In the genomic region with DNA sequence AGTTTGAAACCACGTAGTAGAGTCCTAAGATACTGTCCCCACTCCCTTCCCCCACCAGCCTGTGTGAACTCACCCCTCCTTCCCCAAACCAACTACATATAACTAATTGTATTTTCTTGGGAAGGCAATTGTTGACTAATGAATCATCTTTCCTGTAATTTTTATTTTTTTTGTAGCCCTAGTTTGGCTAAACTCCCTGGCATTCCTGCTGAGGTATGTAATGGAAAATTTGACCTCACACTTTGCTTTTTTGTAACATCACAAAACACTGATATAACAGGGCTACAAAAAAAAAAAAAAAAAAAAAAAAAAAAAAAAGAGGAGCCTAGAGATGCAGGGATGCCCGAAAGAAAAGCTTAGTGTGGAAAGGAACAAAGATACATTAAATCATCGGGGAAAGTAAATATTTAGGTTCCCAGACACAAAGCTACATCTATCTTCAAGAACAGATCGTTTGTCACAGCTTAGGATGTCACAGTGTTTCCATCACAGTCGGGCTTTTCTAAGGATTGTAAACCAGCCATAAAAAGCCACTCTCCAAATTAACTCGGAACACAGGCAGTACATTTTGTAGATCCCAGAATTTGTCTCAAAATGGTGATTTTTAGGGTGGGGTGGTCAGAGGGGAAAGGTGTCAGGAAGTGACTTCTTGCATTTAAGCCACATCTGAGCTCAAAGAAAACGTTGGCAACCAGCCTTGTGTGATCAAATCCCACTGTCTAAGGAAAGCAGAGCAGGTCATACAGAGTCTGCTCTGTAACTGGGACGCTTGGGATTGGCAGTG, we compare ENCODE assay signal across 8 mouse cellular contexts.
DNase-seq lines count a peak whose midpoint lies in the region; ATAC-seq and TF ChIP-seq lines count a peak whose summit lies in the region.
"Had no signal": no experiment of that assay in that cellular context is flagged by ENCODE, and none has a peak within 500 bp of the region (broad histone marks: within the 10 kb centered on the region; RNA-seq: fewer than 3 reads in every experiment).

No protein-coding gene starts in this region.

- no peaks in the 10 kb centered on the region for H3K9me3 ChIP-seq in limb, embryonic 15.5 days
- H3K9me3 ChIP-seq: hindbrain, embryonic 12.5 days had no signal

- TF ChIP-seq CTCF in C2C12 (IDR thresholded peaks at IDR 0.05; ENCODE audit: control insufficient read depth, insufficient read depth, insufficient read length) = no peak

- H3K36me3 ChIP-seq in C2C12 (ENCODE audit: control insufficient read depth, insufficient read depth) = no peaks in the 10 kb centered on the region
- H3K36me3 ChIP-seq in limb, embryonic 15.5 days = no peaks in the 10 kb centered on the region
- H3K36me3 ChIP-seq: hindbrain, embryonic 12.5 days had no signal

- no peak for ATAC-seq in limb, embryonic 15.5 days (ENCODE audit: insufficient number of reproducible peaks, low FRiP score, low TSS enrichment, low read depth)
- no peak for ATAC-seq in frontal cortex, adult (ENCODE audit: low TSS enrichment)

- H3ac ChIP-seq in C2C12 (ENCODE audit: control insufficient read depth, insufficient read length, low read depth) = peak overlapping the region; percentile 14

- H3K27me3 ChIP-seq in C2C12 (ENCODE audit: control insufficient read depth, insufficient read depth, insufficient read length) = no peaks in the 10 kb centered on the region
- no peaks in the 10 kb centered on the region for H3K27me3 ChIP-seq in limb, embryonic 15.5 days
- H3K27me3 ChIP-seq: hindbrain, embryonic 12.5 days had no signal

- peak overlapping the region; percentile 59 for H3K27ac ChIP-seq in limb, embryonic 15.5 days
- H3K27ac ChIP-seq: hindbrain, embryonic 12.5 days had no signal

- intact Hi-C loops in heart, postnatal 36 days (cut with DNase I) = loop anchor here (5.0 kb wide), 2 partner anchors 126 to 156 kb away; no protein-coding TSS in a partner anchor

- peak; percentile 65 for DNase-seq in adipocyte (ENCODE audit: low spot score)
- DNase-seq in heart, postnatal 36 days = peak; percentile 32 to 60
- no peak for DNase-seq in ovary, postnatal 36 days (ENCODE audit: low spot score)
- DNase-seq in cerebellum, postnatal 14 days = no peak

- H3K4me1 ChIP-seq in limb, embryonic 15.5 days = peaks cover 35% of the 10 kb centered on the region
- H3K4me1 ChIP-seq: hindbrain, embryonic 12.5 days had no signal

- H3K79me2 ChIP-seq in C2C12 (ENCODE audit: control insufficient read depth, insufficient read depth) = no peaks in the 10 kb centered on the region

- WGBS in limb, embryonic 15.5 days = 23% methylated on average over 8 of the region's 8 CpGs

- no peak overlapping the region for H3K9ac ChIP-seq in limb, embryonic 15.5 days
- H3K9ac ChIP-seq: hindbrain, embryonic 12.5 days had no signal

- no peaks in the 10 kb centered on the region for H3K79me3 ChIP-seq in C2C12 (ENCODE audit: low read depth)

- H3K4me3 ChIP-seq in C2C12 (ENCODE audit: insufficient read depth, poor library complexity, severe bottlenecking) = no peak overlapping the region
- H3K4me3 ChIP-seq in limb, embryonic 15.5 days = no peak overlapping the region
- H3K4me3 ChIP-seq: hindbrain, embryonic 12.5 days had no signal

- no peak overlapping the region for H3K4me2 ChIP-seq in limb, embryonic 15.5 days
- H3K4me2 ChIP-seq: hindbrain, embryonic 12.5 days had no signal

TF ChIP-seq in C2C12, 6 proteins besides CTCF, POLR2A, EP300 and RAD21:
- TF ChIP-seq FOSL1 (IDR thresholded peaks at IDR 0.05; ENCODE audit: insufficient read depth, low read length, poor library complexity, severe bottlenecking) (peak; percentile 52), USF1 (IDR thresholded peaks at IDR 0.05; ENCODE audit: low read depth) (no peak)

Comparison
In these comparisons a context has a peak if more than half of its experiments do, and no peak if none do; other contexts are left out.
1. DNase-seq: peak in adipocyte (single experiment) and heart, postnatal 36 days (2 of 2); none in ovary, postnatal 36 days (single experiment) and cerebellum, postnatal 14 days (0 of 2).